Mouse (Mus musculus) gastrocnemius, adult 2 months (tissue): ENCODE results near the gene Entpd5. TPM values are rescaled to one million over a fixed set of nuclear protein-coding genes. Genes with fewer than 3 reads are reported as not detected.

Experiments
- DNase-seq: peaks from one replicate; pipeline ENCODE4 v3.0.0; 2022
- H3K27ac ChIP-seq: fragments of 200-600 bp; 2 replicates; pipeline ENCODE4 v1.8.1; 2022; ENCODE audit warnings: mild to moderate bottlenecking
- H3K4me3 ChIP-seq: fragments of 200-600 bp; 2 replicates; pipeline ENCODE4 v1.8.1; 2022; ENCODE audit warnings: mild to moderate bottlenecking, moderate library complexity
- CTCF ChIP-seq: fragments of 200-600 bp; IDR thresholded peaks from 2 replicates; pipeline ENCODE4 v1.8.1; 2022; ENCODE audit warnings: antibody characterized with exemption, mild to moderate bottlenecking, moderate library complexity
- intact Hi-C: fragments of 180-260 bp; cut with DNase I; formaldehyde crosslinking; loops from one replicate; pipeline ENCODE4 v1.15.1; 2025
- total RNA-seq, 2 experiments: library from RNA; stranded (reverse); gene quantifications; 2 replicates each; pipeline ENCODE4 v1.2.3; 2021

Gene Entpd5
- total RNA-seq, 2 experiments from 2014 or later = 12.2 to 14.4 TPM

DNA sequence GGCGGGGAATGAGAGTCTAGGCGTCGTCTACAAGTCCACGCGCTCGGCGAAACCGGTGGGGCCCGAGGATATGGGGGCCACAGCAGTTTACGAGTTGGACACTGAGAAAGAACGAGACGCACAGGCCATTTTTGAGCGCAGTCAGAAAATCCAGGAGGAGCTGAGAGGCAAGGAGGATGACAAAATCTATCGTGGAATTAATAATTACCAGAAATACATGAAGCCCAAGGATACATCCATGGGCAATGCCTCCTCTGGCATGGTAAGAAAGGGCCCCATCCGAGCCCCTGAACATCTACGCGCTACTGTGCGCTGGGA, 8.7 kb upstream of the Entpd5 start:
- intact Hi-C loops = no loop called here
- DNase-seq = no peak
- Histone ChIP-seq H3K27ac (peak overlapping the region; percentile 88), H3K4me3 (peak overlapping the region; percentile 77)
- no peak for TF ChIP-seq CTCF

DNA sequence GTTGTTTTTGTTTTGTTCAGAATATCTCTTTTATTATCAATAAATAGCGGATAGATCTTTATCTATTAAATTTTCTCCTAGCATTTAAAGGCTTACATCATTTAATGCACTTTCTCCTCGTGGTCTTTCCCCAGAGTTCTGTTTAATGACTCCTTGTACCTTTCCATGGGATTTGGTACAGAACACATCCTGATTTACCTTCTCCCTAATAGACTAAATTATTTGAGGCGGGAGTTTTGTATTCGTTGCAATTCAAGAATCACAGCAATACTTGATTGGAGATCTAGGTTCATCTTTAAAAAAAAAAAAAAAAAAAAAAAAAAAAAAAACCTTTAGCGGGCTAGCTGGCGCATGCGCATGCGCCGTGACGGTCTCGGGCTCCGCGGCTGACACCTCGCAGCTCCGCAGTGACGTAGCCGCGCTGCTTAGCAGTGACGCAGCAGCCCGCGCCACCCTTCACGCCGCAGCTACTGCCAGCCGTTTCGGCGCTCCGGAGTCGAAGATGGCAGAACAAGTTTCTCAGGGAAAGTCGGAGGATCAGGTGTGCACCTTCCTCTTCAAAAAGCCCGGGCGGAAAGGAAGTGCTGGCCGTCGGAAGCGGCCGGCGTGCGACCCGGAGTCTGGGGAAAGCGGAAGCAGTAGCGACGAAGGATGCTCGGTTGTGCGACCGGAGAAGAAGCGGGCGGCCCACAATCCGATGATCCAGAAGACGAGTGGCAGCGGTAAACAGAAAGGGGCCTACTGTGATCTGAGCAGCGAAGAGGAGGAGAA, 8.2 kb upstream of the Entpd5 start, which contains the start of gene Rnf113a2:
Gene Rnf113a2, plus strand, starts transcription at position 363 of the 771 bp plus-strand sequence.
- intact Hi-C loops = no loop called here
- H3K27ac ChIP-seq = peak within 1 kb of the TSS; percentile 88
- no peak for TF ChIP-seq CTCF
- peak; percentile 91 for DNase-seq
- peak within 1 kb of the TSS; percentile 77 for H3K4me3 ChIP-seq

DNA sequence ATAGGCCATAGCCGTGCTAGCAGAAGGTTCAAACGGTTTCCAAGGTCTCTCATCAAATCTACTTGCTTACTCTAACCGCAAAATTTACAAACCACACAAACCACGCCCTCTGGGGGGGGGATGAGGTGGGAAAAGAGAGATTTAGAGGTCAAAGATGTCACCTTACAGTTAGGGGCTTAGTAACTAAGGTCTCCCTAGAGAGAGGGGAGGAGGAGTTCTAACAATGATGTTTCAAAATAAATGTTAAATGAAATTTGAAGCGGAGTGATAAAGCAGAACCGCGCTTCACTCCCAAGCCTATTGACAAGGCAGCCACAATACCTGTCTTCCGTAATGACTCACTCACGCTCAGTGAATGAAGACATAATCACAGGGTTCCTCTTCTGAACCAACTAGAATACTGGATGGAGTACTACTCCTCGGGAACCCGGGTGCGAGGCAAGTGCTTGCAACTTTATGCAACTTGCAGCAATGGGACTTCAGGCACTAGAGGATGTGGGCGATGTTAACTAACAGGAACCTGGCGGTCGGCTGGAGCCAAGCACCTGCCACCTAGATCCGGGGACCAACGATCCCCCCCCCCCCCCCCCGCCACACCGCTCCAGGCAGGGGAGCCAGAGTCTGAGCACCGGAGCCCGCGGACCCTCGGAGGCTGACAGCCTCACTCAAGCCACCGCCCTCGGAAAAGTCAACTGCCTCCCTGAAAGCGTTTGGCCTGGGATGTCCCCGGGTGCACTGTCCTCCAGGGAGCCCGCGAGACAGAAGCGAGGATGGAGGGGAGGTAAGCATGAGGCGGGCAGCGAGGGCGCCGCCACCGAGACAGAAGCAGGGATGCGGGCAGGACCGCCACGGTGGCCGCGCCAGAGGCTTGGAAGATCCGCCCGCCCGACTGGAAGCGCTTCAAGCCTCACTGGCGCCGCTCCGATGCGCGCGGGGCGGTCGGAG, 683 bp downstream of the Entpd5 start:
- peak overlapping the region; percentile 73 for H3K4me3 ChIP-seq
- no peak for DNase-seq
- peak overlapping the region; percentile 92 for H3K27ac ChIP-seq
- no peak for TF ChIP-seq CTCF
- intact Hi-C loops = loop anchor here (2.0 kb wide), 1 partner anchor 43 kb away; the partner anchor contains the start of genes Aldh6a1 and Lin52

DNA sequence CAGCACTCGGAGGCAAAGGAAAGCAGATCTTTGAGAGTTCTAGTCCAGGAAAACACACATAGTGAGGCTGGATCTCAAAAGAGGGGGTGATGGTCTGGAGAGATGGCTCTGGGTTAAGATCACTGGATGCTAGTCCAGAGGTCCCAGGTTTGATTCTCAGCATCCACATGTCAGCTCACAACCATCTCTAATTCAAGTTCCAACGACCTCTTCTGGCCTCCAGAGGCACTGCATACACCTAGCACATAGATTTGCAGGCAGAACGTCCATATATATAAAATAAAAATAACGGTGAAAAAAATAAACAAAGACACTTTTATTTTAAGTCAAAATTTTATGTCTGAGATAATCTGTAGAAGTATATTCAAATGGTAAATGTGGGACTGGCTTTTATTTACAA, 1.6 kb downstream of the Entpd5 start:
- intact Hi-C loops = no loop called here
- no peak for DNase-seq
- no peak overlapping the region for H3K4me3 ChIP-seq
- peak; percentile 10; the same call in 1 of the 2 replicates for TF ChIP-seq CTCF
- H3K27ac ChIP-seq = no peak overlapping the region

DNA sequence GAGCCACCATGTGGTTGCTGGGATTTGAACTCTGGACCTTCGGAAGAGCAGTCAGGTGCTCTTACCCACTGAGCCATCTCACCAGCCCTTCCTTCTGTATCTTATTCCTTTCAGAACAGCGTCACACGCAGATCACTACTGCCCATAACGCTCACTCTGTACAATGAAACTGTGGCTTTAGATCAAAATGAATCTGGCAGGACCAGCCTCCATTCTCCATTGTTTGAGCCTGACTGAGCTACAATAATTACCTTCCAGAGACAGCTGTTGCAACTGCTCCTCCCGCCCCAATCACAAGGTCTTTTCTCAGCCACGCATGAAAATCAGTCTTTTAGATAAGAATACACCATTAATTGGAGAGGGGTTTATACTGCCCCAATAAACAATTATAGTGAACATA, 4.3 kb downstream of the Entpd5 start:
- H3K27ac ChIP-seq = no peak overlapping the region
- TF ChIP-seq CTCF = no peak
- intact Hi-C loops = no loop called here
- DNase-seq = no peak
- no peak overlapping the region for H3K4me3 ChIP-seq

DNA sequence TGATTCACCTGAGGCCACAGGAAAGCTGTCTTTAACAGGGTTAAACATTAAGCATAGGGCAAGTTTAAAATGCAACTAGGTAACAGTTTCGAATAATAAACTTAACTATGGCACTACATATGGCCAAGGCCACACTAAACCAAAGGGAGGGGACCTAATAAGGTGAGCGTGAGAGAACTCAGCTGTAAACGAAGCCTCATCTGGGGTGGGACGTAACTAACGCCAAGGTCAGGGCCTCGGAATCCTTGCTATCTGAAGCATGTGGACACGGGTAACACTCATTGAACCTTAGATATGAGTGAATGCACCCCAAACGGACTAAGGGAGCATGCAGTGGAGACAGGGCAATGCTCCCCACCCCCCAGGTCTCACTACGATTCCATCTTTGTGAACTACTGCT, 5.9 kb downstream of the Entpd5 start:
- intact Hi-C loops = no loop called here
- Histone ChIP-seq H3K4me3 (no peak overlapping the region), H3K27ac (no peak overlapping the region)
- DNase-seq = no peak
- TF ChIP-seq CTCF = no peak

DNA sequence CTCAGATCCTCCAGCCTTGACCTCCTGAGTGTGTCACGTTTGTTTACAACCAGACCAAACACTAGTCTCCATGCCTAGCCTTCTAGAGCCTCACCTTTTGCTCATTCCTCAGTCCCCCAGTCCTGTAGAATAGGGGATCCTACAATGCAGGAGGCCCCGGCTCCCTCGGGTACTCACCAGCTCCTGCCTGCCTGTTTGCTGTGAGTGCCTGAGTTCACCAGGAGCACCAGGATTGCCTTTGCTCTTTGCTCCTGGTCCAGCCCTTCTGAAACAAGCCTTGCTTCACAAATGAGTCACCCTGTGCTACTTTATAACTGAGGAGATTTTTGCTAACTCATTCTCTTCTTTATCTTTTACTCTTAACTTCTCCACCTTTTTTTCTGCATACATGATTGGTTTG, 8.2 kb downstream of the Entpd5 start:
- Histone ChIP-seq H3K4me3 (no peak overlapping the region), H3K27ac (no peak overlapping the region)
- TF ChIP-seq CTCF = no peak
- no peak for DNase-seq
- intact Hi-C loops = no loop called here

DNA sequence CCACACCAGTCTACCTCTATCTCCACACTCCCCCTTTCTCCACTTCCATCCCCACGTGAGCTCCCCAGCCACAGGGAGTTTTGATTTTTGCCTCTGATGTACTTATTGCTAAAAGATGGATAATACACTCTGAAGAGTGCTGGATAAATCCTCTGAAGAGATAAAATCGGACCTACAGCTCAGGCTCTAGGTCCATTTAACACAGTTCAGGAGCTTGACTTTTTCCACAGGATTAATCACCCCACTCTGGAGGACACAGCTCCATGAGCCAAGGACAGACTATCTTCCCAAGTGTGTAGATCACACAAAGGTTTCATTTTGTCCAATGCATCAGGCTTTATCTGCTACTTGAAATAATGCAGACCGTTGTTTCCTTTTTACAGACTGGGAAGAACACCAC, 8.8 kb downstream of the Entpd5 start:
- intact Hi-C loops = no loop called here
- no peak for DNase-seq
- TF ChIP-seq CTCF = no peak
- no peak overlapping the region for H3K27ac ChIP-seq
- no peak overlapping the region for H3K4me3 ChIP-seq

DNA sequence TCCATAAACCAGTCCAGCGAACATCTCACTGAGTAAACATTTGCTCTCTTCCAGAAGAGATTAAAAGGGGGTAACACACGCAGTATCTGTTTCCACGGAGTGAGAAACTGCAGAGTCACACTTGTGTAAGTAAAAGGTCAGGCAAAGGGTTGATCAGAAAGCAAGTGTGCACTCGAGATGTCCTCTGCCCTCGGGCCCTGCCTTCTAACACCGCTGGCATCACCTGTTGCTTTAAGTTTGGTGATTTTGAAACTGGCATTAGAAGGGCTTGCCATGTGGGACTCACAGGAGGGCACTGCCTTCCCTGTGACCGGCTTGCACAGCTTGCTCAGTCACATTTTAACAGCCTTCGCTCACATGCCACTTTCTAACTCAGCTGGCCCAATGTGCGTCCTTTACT, 9.2 kb downstream of the Entpd5 start:
- no peak overlapping the region for H3K4me3 ChIP-seq
- H3K27ac ChIP-seq = peak overlapping the region; percentile 20; the same call in 1 of the 2 replicates
- no peak for TF ChIP-seq CTCF
- DNase-seq = no peak
- intact Hi-C loops = no loop called here

DNA sequence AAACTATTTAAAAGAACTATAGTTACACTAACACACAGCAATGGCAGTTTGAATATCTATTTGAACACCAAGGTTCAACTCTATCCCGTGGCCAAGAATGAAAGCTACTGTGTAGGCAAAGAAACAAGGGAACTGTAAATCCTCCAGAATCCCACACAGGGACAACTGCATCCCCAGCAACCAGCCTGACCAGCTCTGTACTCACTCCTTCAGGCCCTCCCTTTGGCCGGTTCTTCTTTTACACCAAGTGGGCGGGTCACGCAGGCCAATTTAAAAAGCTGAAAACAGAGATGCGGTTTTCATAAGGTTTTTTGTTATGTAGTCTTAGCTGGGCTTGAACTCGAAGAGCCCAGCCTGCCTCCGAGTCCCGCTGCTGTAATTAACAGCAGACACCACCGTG, 9.7 kb downstream of the Entpd5 start:
- intact Hi-C loops = no loop called here
- no peak for TF ChIP-seq CTCF
- Histone ChIP-seq H3K4me3 (no peak overlapping the region), H3K27ac (peak overlapping the region; percentile 20; the same call in 1 of the 2 replicates)
- no peak for DNase-seq

DNA sequence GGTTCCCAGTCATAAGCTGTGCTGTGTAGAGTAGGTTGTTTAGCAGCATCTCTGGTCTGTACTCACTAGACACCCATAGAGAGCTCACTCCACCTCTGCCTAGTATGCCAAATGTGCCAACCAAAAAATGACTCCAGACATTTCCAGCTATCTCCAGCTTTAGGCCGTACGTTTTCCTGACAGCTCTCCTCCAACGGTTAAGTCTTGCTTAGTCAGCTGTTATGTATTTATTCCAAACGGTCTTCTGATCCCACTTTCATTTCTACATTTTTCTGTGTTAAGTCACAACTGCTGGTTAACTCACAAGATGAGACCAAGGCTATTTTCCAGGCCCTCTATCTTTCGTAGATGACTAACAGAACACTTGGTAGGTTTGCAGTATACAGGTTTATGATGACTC, 10.2 kb downstream of the Entpd5 start:
- intact Hi-C loops = no loop called here
- TF ChIP-seq CTCF = no peak
- no peak overlapping the region for H3K27ac ChIP-seq
- H3K4me3 ChIP-seq = no peak overlapping the region
- DNase-seq = no peak

DNA sequence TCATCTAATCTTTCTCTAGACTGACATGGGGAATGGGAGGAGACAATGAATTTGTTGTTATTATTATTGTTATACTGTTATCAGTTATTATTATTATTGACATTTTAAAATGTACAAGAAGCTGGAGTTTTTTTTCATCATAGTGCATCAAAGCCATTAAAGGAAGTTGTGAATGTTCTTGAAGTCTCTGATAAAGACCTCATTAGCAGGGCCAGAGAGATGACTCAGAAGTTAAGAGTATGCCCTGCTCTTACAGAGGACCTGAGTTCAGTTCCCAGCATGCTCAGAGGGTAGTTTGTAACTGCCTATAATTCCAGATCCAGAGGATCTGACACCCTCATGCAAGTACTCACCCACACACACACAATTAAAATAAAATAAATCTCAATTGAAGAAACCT, 11.1 kb downstream of the Entpd5 start:
- no peak for DNase-seq
- no peak overlapping the region for H3K4me3 ChIP-seq
- H3K27ac ChIP-seq = no peak overlapping the region
- TF ChIP-seq CTCF = no peak
- intact Hi-C loops = no loop called here
